Mouse (Mus musculus) heart, postnatal 25 days (tissue): ENCODE data around the gene Vmn1r131. TPM values are rescaled to one million over a fixed set of nuclear protein-coding genes. Genes with fewer than 3 reads are reported as not detected.
"Not testable (repeated sequence)": the region's sequence is repeated elsewhere in the genome, so short reads cannot be mapped to it uniquely, and the experiment has no call there.

ENCODE experiments used
- DNase-seq: peaks from one replicate; pipeline ENCODE4 v3.0.0; 2022; ENCODE audit warnings: low spot score
- intact Hi-C: fragments of 180-260 bp; cut with DNase I; formaldehyde crosslinking; loops from one replicate; pipeline ENCODE4 v1.15.1; 2025
- total RNA-seq, 2 experiments: library from RNA; stranded (reverse); gene quantifications; 2 replicates each; pipeline ENCODE4 v1.2.3; 2021

The Vmn1r131 gene
- total RNA-seq: not detected

DNA sequence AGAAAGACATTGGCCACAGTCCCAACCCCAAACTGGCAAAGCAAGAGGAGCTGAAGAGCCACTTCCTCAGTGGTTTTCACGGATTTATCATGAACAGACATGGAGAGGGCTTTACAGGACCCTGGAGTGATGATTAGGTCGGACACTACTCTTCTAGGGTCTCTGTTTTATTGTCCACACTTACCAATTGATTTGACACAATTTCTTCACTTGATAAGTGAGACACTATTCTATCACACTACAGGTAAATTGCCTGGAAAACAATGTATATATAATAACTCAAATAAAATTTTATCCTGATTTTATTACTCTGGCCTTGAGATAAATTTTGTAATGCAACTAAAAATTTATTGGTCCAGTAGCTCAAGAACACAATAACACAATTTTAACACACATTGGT, at the start of gene Vmn1r131:
Gene Vmn1r131 (minus strand): TSS at position 101 of the 400 bp plus-strand sequence.
- intact Hi-C loops, DNase-seq: not testable (repeated sequence)

DNA sequence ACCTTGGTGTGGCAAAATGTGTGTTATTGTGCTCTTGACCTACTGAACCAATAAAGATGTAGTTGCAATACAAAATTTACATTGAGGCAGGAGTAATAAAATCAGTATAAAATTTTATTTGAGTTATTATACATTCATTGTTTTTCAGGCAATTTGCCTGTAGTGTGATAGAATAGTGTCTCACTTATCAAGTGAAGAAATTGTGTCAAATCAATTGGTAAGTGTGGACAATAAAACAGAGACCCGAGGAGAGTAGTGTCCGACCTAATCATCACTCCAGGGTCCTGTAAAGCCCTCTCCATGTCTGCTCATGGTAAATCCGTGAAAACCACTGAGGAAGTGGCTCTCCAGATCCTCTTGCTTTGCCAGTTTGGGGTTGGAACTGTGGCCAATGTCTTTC, 34.4 kb downstream of the Vmn1r131 start, which contains the start of gene Vmn1r130:
Gene Vmn1r130 (plus strand): TSS at position 301 of the 400 bp plus-strand sequence.
- intact Hi-C loops, DNase-seq: not testable (repeated sequence)

Other genes starting within 250 kb of the Vmn1r131 start
- not detected for gene Vmn1r126, start 244.6 kb downstream of the Vmn1r131 start, total RNA-seq
- not detected for gene Vmn1r127, start 226.2 kb downstream of the Vmn1r131 start, total RNA-seq
- gene Vmn1r128, start 196.7 kb downstream of the Vmn1r131 start, total RNA-seq: not detected
- not detected for gene Vmn1r129, start 184.8 kb downstream of the Vmn1r131 start, total RNA-seq
- not detected for gene Gm6882, start 113.3 kb downstream of the Vmn1r131 start, total RNA-seq
- not detected for gene Vmn1r130, start 34.3 kb downstream of the Vmn1r131 start, total RNA-seq
- gene Vmn1r132, start 68.0 kb upstream of the Vmn1r131 start, total RNA-seq: not detected
- gene Gm4175, start 215.4 kb upstream of the Vmn1r131 start, total RNA-seq: not detected